Mouse (Mus musculus) cerebellum, adult 2 months (tissue): ENCODE measurements around the gene Rpap2. TPM values are rescaled to one million over a fixed set of nuclear protein-coding genes. Genes with fewer than 3 reads are reported as not detected.

Source experiments
- DNase-seq, 2 experiments: peaks; one replicate each; pipeline ENCODE4 v3.0.0; 2021
- H3K27ac ChIP-seq: fragments of 200-500 bp; 2 replicates; pipeline ENCODE4 v1.5.1; 2012; ENCODE audit warnings: low read length, control low read depth, inconsistent platforms; ENCODE audit not compliant: insufficient read depth
- H3K27me3 ChIP-seq: fragments of 200-500 bp; 2 replicates; pipeline ENCODE4 v1.6.1; 2012; ENCODE audit warnings: inconsistent platforms, mild to moderate bottlenecking, low read length, moderate library complexity; ENCODE audit not compliant: control insufficient read depth, insufficient read depth
- H3K4me1 ChIP-seq: fragments of 200-500 bp; 2 replicates; pipeline ENCODE4 v1.6.1; 2011; ENCODE audit warnings: low read length; ENCODE audit not compliant: control insufficient read depth, insufficient read depth
- H3K4me3 ChIP-seq: fragments of 200-500 bp; replicated peaks from 2 replicates; pipeline ENCODE3; 2011; ENCODE audit warnings: mild to moderate bottlenecking, low read depth, low read length, control low read depth; ENCODE audit not compliant: insufficient read depth
- CTCF ChIP-seq: fragments of 200-500 bp; IDR thresholded peaks from 2 replicates; pipeline ENCODE4 v1.5.1; 2011; ENCODE audit warnings: low read depth, mild to moderate bottlenecking, control low read depth, low read length, moderate library complexity, borderline replicate concordance; ENCODE audit not compliant: insufficient read depth
- POLR2A ChIP-seq: fragments of 200-500 bp; IDR thresholded peaks from 2 replicates; pipeline ENCODE4 v1.6.1; 2011; ENCODE audit warnings: low read length, control low read depth, borderline replicate concordance; ENCODE audit not compliant: insufficient read depth
- WGBS: fragments of 180-500 bp; shearing (Covaris S2); methylation state at CpG from one replicate; pipeline ENCODE4 v1.1.7; 2018; 5-methylcytosine and 5-hydroxymethylcytosine counted together
- polyA plus RNA-seq: library from polyadenylated mRNA; depleted of rRNA; stranded (reverse); fragments of >200 nt; gene quantifications from 2 replicates; pipeline ENCODE4 v1.2.3, GENCODE M21; 2012

Gene Rpap2
- polyA plus RNA-seq, 1 experiment = 13.4 TPM

GRCm38 (mm10) chr5:107617986-107618385 lies 20.8 kb downstream of the Rpap2 start:
- H3K27me3 ChIP-seq = no peaks in the 10 kb centered on the region
- H3K4me1 ChIP-seq = no peaks in the 10 kb centered on the region
- H3K4me3 ChIP-seq = no peak overlapping the region
- WGBS = 83% methylated on average over 6 of the region's 6 CpGs
- no peak for DNase-seq
- H3K27ac ChIP-seq = no peak overlapping the region
- TF ChIP-seq POLR2A (no peak), CTCF (no peak)

GRCm38 (mm10) chr5:107621327-107621726 lies 24.2 kb downstream of the Rpap2 start:
- H3K4me3 ChIP-seq = no peak overlapping the region
- no peak overlapping the region for H3K27ac ChIP-seq
- DNase-seq = no peak
- TF ChIP-seq CTCF (no peak), POLR2A (no peak)
- WGBS = 92% methylated on average over 3 of the region's 3 CpGs
- no peaks in the 10 kb centered on the region for H3K4me1 ChIP-seq
- H3K27me3 ChIP-seq = no peaks in the 10 kb centered on the region

GRCm38 (mm10) chr5:107633651-107634050 lies 36.5 kb downstream of the Rpap2 start:
- WGBS = 90% methylated on average over 4 of the region's 4 CpGs
- Histone ChIP-seq H3K4me1 (no peaks in the 10 kb centered on the region), H3K27ac (no peak overlapping the region), H3K27me3 (no peaks in the 10 kb centered on the region), H3K4me3 (no peak overlapping the region)
- no peak for DNase-seq
- TF ChIP-seq POLR2A (no peak), CTCF (no peak)

GRCm38 (mm10) chr5:107637106-107637505 lies 39.9 kb downstream of the Rpap2 start:
- H3K27me3 ChIP-seq = no peaks in the 10 kb centered on the region
- WGBS = 73% methylated on average over 1 of the region's 1 CpGs
- no peak overlapping the region for H3K4me3 ChIP-seq
- no peak overlapping the region for H3K27ac ChIP-seq
- no peaks in the 10 kb centered on the region for H3K4me1 ChIP-seq
- TF ChIP-seq POLR2A (no peak), CTCF (no peak)
- DNase-seq = no peak

GRCm38 (mm10) chr5:107638366-107638765 lies 41.2 kb downstream of the Rpap2 start:
- no peak for DNase-seq
- WGBS = 77% methylated on average over 8 of the region's 8 CpGs
- no peak overlapping the region for H3K27ac ChIP-seq
- no peaks in the 10 kb centered on the region for H3K27me3 ChIP-seq
- TF ChIP-seq POLR2A (no peak), CTCF (no peak)
- H3K4me1 ChIP-seq = no peaks in the 10 kb centered on the region
- no peak overlapping the region for H3K4me3 ChIP-seq

GRCm38 (mm10) chr5:107644595-107644994 lies 47.4 kb downstream of the Rpap2 start:
- no peak for DNase-seq
- Histone ChIP-seq H3K27ac (no peak overlapping the region), H3K4me3 (no peak overlapping the region), H3K4me1 (no peaks in the 10 kb centered on the region), H3K27me3 (no peaks in the 10 kb centered on the region)
- TF ChIP-seq CTCF = no peak
- TF ChIP-seq POLR2A = no peak
- 91% methylated on average over 2 of the region's 2 CpGs for WGBS

- H3K27ac ChIP-seq = no peak overlapping the region
- TF ChIP-seq POLR2A (no peak), CTCF (no peak)
- H3K4me3 ChIP-seq = no peak overlapping the region
- no peaks in the 10 kb centered on the region for H3K27me3 ChIP-seq
- H3K4me1 ChIP-seq = no peaks in the 10 kb centered on the region
- DNase-seq = no peak
- 90% methylated on average over 2 of the region's 2 CpGs for WGBS
Measured at GRCm38 (mm10) chr5:107645935-107646334, 48.8 kb downstream of the Rpap2 start.

- 55% methylated on average over 4 of the region's 4 CpGs for WGBS
- H3K4me1 ChIP-seq = no peaks in the 10 kb centered on the region
- no peak overlapping the region for H3K27ac ChIP-seq
- DNase-seq = no peak
- H3K4me3 ChIP-seq = no peak overlapping the region
- H3K27me3 ChIP-seq = no peaks in the 10 kb centered on the region
- no peak for TF ChIP-seq CTCF
- no peak for TF ChIP-seq POLR2A
Measured at GRCm38 (mm10) chr5:107647580-107647979, 50.4 kb downstream of the Rpap2 start.
